Mouse (Mus musculus) kidney, postnatal 10 days (tissue): ENCODE results near the gene Fam81b.
A peak's percentile ranks its signal among the peaks of the same experiment; 100 is the strongest.
"Not testable (repeated sequence)": the region's sequence is repeated elsewhere in the genome, so short reads cannot be mapped to it uniquely, and the experiment has no call there.

Experiments
- DNase-seq: peaks from one replicate; pipeline ENCODE4 v3.0.0; 2021; ENCODE audit warnings: mixed read lengths

Fam81b gene

DNA sequence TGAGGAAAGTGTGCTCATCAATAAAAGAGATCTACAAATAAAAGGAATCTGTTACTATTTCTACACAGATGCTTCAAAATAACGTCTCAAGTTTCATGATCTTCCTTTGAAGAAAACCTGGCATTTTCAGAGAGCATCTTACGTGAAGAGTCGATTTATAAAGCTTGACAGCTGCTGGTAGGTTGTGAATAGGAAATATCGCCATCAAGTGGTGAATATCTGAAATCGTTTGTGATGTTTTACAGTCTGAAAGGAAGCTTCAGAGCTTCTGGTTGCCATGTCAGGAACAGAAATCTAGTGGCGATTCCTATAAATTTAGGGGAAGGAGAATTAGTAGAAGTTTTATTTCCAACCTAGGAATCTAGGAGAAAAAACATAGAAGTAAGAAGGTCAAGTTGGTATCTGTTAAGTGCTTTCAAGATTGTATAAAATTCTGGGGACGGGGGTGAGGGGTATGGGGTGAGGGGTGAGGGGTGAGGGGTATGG lies at the start of gene Fam81b:
Gene Fam81b (minus strand): TSS at position 436 of the 486 bp plus-strand sequence.
- no peak for DNase-seq

DNA sequence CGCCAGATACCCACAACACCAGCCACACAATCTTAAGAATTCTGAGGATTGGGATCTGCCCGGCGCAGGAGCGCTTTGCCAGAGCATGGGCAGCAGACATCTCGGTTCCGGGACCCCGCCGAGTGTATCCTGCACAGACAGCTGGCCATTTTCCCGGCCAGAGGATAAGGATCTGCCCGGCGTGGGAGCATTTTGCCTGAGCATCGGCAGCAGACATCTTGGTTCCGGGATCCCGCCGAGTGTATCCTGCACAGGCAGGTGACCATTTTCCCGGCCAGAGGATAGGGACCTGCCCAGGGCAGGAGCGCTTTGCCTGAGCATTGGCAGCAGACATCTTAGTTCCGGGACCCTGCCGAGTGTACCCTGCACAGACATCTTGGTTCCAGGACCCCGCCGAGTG lies 41.1 kb upstream of the Fam81b start:
- not testable (repeated sequence) for DNase-seq

- no peak for DNase-seq
Observed at GRCm38 (mm10) chr13:76318635-76319034, 13.8 kb upstream of the Fam81b start.

- no peak for DNase-seq
Observed at GRCm38 (mm10) chr13:76311580-76311979, 6.7 kb upstream of the Fam81b start.

DNA sequence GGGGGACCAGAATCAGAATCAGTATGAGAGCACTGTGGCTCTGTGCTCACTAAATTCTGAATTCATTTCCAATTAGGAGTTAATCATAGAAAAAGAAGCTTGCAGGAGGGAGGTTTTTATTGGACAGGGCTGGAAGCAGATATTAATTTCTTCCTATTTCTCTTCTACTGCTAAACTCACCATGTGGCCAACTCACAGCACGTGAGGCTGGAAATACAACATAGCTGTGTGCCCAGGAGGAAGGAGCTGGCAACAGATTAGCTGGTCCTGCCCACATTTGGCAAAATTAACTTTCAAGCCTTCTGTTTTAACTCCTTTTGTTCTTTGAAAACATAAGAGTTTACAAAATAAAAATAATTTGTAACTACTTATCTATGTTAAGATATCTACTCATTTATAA lies 3.9 kb upstream of the Fam81b start:
- no peak for DNase-seq

DNA sequence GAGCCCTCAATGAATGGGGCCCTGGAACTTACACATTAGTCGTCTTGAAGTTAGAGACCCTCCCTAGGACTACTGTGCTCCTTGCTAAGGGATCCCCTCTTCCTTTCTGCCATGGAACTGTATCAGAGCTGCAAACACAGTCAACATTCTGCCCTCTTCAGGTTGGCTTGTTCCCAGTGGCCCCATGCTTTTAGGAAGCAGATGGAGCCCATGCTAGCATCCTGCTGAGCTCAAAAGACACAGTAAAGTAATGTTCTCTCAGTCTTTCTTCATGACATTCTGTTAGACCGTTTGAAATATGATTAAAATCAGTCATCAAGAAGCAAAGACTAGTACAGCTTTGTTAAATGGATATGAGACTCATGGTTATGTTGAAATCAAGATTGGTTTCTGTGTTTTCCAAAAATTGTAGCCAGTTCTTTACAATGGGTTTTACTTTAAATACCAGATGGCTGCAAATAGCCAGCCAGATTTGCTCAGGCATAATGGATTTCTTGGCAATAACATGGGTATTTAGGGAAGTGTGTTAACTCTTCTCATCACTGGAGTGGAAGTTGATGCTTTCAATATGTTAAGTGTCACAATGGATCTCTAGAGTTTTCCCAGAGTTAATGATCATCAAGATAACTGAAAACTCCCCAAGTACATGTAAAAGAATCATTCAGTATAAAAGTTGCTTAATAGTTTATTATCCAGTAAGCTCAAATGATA lies 938 bp upstream of the Fam81b start:
- no peak for DNase-seq

DNA sequence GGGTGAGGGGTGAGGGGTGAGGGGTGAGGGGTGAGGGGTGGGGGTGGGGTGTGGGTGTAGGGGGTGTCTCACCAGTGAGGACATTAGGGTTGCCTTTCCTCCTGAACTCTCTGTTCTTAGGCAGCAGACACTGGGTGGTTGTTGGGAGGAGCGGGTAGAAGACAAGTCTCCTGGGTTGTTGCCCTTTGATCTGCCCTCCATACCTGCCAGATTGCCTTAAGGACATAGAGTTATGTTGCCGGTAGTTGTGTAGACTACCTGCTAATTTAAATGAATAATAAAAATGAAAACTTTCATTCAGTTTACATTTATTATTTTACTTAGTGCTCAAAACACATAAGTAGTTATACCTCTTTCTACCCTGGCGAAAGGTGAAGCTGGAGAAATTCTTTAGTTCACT lies 369 bp upstream of the Fam81b start:
- DNase-seq: no peak

DNA sequence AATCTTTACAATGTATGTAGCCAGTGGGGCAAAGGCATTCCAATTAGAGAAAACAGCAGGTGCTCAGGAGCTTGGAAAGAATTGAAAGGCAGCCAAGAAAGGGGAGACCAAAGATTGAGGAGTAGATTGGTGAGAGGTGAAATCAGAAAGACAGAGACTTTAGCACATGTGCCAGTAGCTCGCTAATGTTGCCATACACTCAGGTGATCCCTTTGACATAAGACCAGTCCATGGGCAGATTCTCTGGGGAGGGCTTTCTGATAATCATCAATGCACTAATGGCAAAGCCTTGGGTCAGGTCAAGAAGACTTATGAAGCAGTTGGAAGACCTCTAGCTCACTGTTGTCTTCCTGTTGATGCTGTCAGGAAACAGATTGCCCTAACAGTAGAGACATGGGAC lies 671 bp downstream of the Fam81b start:
- DNase-seq: no peak

DNA sequence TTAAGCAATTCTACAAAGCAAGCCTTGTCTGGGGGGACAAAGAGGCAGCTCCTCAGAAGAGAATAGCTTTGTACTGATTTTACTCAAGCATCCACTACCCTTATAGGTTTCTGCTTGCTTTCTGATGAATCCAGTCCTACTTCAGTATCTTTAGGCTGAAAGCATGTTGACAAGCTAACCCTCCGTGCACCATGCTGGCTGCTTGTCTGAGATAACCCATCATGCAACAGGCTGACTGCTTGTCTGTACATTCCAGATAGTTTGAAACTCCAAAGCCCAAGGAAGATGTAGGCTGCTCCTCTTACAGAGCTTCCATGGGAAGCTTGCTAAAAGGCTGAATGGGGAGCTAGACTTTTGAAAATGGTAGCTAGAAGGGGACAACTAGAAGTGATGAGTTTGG lies 1.7 kb downstream of the Fam81b start:
- DNase-seq: no peak

- no peak for DNase-seq
Observed at GRCm38 (mm10) chr13:76302056-76302455, 2.8 kb downstream of the Fam81b start.

DNA sequence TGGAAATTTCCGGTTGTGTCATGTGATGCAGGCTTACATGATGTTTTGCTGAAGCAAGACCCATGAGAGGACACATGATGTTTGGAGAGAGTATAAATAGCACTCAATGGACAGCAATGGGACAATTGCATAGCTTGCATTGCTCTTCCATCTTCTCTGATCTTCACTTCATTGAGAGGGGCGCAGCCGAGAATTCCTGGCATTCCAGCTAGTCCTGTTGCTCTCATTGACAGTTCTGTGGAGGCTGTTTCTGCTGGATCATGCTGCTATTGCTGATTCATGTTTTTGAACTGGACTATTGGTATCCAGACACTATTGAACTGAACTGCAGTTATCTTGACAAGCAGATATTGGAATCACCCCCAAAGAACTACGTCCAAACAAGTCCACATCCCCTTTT lies 12.8 kb downstream of the Fam81b start:
- DNase-seq: no peak

DNA sequence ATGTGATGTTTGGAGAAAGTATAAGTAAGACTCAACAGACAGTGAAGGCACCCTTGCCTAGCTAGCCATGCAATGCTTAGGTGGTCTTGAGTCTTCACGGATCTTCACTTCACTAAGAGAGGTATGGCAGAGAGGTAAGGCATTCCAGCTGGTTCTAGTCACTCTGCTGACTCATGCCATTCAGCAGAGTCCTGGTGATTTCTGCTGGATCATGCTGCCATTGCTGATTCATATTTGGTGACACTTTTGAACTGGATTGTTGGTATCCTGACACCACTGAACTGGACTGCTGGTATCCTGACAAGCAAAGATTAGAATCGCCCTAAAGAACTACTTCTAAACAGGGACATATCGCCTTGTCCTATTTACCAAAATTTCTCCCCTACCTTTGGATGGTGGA lies 20.3 kb downstream of the Fam81b start:
- no peak for DNase-seq

DNA sequence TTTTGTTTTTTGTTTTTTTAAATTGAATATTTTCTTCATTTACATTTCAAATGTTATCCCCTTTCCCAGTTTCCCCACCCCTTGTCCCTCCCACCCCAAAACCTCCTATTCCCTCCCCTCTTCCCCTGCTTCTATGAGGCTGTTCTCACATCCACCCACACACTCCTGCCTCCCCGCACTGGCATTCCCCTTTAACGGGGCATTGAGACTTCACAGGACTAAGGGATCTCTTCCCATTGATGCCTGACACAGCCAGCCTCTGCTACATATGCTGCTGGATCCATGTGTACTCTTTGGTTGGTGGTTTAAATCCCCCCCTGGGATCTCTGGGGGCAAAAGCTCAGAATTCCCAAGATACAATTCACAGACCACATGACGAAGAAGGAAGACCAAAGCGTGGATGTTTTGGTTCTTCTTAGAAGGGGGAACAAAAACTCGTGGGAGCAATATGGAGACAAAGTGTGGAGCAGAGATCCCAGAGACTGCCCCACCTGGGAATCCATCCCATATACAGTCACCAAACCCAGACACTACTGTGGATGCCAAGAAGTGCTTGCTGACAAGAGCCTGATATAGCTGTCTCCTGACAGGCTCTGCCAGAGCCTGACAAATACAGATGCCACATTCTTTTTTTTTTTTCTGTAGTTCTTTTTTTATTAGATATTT lies 40.4 kb downstream of the Fam81b start:
- DNase-seq: no peak

GRCm38 (mm10) chr13:76258766-76259165 lies 46.1 kb downstream of the Fam81b start:
- no peak for DNase-seq

DNA sequence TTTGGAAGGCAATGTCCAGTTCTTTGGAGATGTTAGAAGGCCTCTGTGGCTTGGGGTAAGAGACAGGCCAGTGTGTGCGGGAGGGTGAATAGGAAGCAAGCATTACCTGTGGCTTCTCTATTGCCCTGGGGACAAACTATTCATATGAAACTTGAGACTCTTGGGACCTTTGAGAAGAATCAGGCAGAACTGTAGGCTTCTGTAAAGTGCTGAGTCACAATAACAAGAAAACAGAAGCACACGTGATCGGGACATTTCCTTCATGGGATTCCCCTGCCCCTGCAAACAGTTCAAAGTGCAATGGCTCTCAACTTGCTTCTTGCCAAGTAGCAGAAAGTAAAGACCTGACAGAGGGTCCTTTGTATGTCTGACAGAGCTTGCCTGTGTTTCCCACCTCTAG lies 48.5 kb downstream of the Fam81b start:
- peak; percentile 6 for DNase-seq

DNA sequence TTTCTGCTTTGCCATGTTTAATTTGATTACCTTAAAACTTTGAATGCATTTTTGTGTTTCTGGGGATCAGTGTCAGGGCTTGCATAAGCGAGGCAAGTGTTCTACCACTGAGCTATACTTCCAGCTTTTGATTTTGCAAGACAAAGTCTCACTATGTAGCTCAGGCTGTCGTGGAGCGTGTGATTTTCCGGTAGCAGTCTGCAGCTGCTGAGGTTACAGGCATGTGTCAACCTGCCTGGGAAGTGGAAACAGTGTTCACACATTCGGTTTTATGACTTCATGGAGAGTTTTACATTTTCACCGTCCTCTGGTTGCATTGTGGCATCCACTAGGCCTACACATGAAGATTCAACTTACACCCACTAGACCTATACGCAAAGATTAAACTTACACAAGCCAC lies 54.8 kb downstream of the Fam81b start:
- DNase-seq: no peak

GRCm38 (mm10) chr13:76249066-76249465 lies 55.8 kb downstream of the Fam81b start:
- no peak for DNase-seq

DNA sequence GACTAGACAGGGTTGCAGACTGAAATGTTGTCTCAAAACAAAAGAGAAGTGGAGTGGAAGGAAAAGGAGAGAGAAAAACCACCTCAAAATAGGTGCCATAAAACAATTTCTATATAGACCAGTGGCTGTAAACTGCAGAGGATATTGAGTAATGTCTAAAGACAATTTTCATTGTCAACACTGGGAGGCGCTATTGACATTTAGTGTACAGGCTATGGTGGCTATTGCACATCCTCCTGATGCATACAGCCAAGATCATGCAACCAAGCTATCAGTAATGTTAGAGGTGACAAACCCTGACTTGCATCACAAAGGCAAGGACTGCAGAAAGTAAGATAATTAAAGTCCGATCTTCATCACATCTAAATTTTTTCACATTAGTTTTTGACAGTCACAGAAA lies 89.5 kb downstream of the Fam81b start:
- DNase-seq: no peak

- no peak for DNase-seq
Observed at GRCm38 (mm10) chr13:76214928-76215327, 89.9 kb downstream of the Fam81b start.

DNA sequence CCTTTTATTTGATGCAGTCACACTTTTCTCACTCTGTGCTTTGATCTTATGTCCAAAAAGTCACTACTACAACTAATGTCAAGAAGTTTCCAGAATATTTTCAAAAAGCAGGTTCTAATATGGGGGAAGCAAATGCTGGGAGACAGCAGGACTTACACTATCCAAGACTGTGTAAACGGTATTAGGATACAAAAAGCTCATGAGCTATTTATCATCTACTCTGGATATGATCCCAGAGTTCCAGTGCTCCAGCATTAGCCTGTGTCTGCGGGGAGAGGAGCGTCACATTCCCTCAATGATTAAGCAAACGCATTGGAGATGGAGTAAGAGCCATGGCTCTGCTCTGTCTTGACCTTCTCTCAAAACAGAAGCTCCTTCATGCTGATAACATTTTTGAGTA lies 104.9 kb downstream of the Fam81b start:
- no peak for DNase-seq

GRCm38 (mm10) chr13:76197297-76197848 lies 107.5 kb downstream of the Fam81b start:
- no peak for DNase-seq

DNA sequence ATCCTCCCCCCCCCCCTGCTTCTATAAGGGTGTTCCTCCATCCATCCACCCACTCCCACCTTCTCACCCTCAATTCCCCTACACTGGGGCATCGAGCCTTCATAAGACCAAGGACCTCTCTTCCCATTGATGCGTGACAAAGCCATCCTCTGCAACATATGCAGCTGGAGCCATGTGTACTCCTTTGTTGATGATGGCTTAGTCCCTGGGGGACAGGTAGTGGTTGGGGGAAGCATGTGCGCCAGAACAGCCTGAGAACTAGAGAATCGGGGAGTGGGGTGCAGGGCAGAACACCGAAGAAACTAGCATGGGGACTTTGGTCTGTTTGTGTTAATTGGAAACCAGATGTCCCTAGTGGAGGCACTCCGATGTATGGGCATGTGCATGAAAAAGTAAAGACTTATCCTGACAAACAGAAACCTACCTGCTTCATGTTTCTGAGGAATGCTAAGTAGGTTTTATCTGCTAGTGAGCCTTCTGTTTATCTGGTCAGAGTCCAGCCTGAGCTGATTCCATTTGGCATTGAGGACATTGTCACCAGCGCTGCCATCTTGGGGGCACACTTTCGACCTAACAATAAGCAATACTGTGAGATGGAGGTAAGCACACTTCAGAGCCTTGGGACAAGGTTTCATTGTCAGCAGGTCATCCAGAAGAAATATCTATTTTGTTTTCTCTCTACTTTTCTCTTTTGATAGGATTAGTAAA lies 109.3 kb downstream of the Fam81b start:
- DNase-seq: no peak

DNA sequence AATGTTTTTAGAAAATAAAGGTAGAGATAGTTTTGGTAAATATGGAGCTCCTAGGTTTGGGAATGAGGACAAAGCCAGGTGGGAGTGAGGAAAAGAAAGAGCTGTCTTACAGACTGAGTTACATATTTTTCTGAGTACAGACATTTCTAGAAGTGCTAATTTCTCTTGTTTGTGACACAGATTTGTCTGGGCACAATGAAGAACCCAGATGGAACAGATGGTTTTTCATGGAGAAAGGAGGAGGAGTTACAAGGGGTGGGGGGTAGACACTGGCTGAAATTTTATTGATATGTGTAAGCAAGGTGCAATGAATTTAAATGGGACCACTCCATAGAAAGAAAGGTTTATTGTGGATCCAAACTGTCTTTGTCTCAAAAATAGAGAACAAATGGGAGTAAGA lies 109.9 kb downstream of the Fam81b start:
- DNase-seq: no peak

DNA sequence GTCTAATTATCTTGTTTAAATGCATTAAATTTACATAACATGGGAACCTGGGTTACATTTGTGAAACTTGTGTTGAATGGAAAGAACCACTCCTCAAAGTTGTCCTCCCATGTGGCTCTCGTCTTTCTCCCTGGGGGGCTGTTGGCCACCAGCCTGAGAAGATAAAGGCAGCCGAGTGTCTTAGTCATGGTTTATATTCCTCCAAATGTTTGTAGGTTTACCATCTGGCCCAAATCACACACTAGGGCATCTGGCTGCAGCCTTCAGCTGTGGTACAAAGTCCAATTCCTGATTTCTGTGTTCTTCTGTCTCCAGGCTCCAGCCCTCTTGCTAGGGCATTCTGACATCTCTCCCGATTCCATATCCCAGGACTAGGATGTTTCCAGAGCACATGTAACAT lies 114.6 kb downstream of the Fam81b start:
- DNase-seq: no peak
